Mouse (Mus musculus) left cerebral cortex, adult 11 months (tissue): ENCODE data around the gene Sncb.

Source experiments
- DNase-seq: peaks from one replicate; pipeline ENCODE4 v3.0.0; 2022; ENCODE audit warnings: low spot score

Gene Sncb

DNA sequence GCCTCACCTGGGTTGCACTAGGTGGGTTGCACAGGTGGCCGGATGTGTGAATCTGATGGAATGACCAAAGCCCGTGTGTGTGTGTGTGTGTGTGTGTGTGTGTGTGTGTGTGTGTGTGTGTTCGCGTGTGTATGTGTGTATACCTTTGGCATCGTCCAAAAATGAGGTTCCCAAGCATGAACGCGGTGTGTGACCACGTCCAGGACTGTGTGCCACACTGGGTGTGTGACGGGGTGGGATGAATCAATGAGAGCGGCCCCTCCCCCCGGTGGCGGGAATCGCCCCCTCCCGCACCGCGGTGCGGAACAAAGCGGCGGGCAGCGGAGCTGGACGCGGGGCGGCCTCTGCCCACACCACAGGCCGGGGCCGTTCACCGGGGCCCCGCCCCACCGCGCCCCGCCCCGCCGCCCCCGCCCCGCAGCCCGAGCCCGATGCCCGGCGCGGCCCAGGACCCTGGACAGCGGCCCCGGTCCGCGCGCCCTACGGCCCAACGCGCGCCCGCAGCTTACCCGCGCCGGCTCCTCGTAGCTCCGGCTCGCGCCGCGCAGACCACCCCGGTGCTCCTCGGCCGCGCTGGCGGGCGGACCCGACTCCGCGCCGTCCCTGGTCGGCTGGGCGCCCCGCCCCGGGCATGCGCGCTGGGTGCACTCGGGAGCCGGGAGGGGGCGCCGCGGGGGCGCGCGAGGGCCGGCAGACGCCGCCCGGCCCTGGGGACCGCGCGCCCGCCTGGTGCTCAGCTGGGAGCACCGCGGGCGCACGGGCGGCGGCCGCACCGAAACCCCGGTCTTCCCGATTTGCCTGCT lies 17.1 kb downstream of the Sncb start:
- DNase-seq: no peak

DNA sequence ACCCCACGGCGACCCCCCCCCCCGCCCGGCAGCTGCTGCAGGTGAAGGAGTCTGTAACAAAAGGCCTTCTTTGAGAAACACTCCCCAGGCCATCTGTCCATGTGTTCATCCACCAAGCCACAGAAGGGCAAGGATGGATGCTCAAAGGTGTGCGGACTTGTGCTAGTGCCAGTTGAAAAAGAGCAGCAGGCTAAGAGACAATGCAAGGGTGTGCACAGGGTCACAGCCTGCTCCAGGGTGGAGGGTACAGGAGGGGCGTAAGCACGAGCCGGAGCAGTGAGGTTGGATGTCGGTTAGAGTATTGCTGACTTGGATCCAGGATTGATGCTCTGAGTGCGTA lies 17.7 kb downstream of the Sncb start:
- no peak for DNase-seq

DNA sequence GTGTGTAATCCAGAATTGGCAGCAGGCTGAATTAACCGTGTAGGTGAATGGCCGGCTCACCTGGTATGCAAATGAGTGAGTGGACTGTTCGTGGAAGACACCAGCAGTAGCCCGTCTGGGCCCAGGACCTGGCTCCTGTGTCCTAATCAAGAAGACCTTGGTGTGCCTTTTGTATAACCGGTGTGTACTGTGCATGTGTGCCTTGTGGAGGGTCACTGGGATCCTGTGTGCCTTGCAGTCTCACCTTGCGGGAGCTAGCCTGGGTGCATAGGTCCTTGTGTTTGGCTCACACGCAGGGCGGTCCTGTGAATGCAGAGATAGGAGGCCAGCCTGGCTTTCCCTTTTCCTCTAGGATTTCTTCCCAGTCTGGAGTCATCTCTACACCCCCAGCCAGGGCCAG lies 18.2 kb downstream of the Sncb start:
- no peak for DNase-seq

DNA sequence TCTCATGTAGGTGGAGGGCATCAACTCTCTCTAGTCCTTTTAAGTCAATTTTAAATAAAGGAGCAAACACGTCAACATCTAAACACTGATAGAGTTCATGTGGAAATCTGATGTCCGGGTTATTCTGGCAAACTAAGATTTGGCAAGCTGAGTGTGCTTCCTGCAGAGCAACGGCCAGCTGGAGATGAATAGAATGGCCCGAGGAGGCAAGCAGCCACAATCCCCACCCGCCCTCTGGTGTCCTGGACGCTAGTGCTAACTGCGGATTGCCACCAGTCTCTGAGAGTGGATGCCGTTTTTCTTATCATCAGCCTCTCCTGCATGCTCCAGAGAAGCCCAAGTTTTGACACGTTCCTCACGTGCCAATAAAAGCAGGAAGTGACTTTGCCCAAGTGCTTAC lies 19.5 kb downstream of the Sncb start:
- DNase-seq: no peak

DNA sequence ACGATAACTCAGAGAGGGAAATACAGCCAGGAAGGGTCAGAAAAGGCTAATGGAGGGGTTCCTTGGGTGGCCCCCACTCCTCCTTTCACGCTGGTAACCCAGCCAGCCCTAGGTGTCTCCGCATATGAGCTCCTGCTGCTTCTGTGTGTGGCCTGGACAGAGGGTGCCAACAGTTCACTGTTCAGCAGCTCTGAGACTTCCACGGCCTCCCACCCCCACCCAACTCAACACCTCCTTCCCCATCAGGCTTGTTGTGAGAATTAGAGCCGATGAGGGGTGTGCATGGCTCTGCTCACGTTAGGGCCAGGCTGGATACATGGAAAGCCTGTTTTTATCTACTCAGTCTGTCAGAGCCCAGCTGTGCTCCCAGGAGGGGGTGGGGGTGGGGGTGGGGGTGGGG lies 20.3 kb downstream of the Sncb start:
- no peak for DNase-seq

DNA sequence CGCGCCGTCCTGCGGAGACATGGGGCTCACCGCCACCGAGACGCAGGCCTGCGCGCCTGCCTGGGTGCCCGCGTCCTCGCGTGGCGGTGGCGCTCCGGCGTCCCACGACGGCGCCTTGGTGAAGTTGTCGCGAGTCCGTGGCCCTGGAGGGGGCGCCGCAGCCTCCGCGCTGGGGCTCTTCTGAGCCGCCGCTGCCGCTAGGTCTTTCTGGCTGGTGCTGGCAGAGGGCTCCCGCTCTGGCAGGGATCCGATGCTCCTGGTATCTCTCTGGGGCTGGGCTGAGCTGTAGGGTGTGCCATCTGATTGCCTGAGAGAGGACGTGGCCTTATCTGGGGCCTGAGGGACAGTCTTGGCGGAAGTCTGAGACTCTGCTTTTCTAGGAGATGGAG lies 28.2 kb downstream of the Sncb start:
- no peak for DNase-seq

DNA sequence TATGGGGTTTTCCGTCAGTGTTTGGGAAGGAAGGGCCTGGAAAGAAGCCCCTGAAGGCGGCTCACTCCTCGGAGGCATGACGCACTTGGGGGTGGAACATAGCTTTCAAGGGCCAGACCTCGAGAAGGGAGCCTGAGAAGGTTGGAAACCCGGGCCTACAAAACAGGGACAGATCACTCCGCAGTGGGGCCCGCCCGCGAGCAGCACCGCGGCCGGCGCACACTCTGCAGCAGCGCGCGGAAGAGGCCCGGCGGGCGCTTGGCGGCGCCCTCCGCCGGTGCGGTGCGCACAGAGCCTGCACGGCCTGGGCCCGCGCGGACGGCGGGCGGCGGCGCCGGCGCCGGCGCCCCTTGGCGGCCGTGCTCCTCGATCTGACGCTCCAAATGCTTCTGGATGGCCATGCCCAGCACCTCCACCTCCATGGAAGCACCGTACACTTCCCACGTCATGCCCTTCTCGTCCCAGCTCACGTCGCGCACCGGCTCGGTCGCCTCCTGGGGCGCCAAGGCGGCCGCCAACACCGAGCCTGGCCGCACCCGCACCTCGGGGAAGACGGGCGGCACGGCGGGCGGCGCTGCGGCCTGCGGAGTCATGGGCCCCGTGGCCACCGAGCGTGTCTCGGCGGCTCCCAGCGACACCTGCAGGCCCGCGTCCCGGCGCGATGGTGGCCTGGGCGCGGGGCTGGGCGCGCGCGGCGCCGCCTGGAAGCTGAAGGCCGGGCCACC lies 28.7 kb downstream of the Sncb start:
- no peak for DNase-seq

DNA sequence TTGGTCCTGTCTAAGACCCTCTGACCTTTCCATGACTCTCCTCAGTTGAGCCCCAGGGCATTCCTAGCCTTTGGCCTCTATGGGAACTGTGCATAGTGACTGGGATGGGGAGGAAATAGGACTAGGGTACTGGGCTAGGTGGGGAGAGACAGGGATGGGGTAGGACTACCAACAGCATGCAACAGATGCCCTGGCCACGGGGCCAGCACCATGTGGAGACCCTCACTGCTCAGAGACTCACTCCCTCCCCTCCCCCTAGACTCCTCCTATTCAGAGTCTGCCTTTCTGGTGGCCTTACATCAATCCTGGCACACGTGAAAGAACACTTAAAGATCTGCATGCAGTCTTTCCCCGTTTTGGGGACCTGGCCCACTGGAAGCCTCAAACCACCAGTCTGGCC lies 29.5 kb downstream of the Sncb start:
- no peak for DNase-seq

DNA sequence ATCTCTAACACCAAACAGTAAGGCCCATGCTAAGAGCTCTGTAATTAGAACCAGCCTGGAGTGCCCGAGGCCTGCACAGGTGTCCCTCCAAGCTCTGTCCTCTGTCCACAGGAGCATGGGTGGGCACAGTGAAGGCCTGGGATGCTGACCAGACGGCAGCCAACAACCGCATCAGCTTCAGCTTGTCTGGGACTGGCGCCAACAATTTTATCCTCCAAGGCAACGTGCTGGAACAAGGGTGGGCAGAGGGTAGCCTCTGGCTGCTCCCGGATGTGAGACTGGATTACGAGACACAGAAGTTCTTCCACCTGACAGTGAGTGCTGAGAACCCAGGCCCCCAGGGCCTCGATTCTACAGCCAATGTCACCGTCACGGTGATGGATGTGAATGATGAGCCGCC lies 40.3 kb downstream of the Sncb start:
- DNase-seq: no peak

DNA sequence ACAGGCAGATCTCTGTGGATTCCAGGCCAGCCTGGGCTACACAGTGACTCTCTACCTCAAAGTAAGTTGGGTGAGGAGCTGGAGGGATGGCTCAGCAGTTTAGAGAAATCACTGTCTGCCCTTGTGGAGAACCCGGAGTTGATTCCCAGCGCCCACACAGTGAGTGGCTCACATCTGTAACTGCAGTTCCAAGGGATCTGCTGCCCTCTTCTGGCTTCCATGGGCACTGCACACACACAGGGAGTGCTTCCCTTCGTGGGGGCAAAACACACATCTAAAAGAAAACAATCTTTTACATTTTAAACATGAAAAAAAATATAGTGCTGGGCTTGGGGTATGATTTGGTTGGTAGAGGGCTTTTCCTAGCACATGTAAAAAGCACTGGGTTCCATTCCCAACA lies 43.3 kb downstream of the Sncb start:
- DNase-seq: no peak

DNA sequence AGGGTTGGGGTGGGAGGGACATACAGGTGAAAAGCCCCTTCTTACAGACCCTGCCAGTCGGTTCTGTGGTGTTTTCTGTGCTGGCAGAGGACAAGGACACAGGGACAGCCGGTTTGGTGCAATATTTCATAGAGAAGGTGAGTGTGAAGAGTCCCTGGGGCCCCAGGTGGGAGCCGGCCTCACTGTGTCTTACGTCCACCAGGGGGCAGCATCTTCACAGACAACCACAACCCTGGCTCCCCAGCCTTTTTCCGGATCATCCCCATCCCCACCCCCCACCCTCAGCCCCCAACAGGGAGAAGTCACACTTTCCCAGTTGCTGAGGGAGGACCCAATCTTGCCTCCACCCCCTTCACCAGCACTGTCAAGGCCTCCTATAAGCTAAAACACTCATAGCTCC lies 49.5 kb downstream of the Sncb start:
- no peak for DNase-seq

DNA sequence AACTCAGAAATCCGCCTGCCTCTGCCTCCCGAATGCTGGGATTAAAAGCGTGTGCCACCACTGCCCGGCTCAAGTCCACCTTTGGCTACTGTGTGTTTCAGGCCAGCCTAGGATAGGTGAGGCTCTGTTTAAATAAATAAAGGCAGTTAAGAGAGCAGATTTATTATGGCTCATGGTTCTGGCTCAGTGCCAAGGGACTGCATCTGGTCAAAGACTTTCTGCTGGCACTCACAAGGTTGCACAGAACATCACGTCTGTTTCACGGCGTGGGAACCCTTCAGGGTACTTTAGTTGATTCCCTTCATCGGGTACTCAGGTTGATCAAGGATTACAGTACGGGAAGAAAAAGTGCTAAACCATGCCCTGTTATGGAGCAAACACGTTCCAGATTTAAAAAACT lies 51.4 kb downstream of the Sncb start:
- no peak for DNase-seq

DNA sequence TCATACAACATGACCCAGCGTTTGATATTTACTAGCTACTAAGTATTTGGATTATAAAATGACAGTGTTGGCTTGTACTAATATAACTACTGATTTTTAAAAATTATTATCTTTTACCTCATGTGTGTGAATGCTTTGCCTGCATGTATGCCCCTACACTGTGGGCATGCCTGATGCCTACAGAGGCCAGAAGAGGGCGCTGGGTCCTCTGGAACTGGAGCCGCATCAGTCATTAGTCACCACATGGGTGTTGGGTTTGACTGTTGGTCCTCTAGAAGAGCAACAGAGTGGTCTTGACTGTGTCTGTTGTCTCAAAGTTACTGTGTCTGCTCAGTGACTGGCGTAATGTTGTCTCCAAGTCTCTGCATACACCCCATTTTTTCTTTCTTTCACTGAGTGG lies 52.0 kb downstream of the Sncb start:
- no peak for DNase-seq

DNA sequence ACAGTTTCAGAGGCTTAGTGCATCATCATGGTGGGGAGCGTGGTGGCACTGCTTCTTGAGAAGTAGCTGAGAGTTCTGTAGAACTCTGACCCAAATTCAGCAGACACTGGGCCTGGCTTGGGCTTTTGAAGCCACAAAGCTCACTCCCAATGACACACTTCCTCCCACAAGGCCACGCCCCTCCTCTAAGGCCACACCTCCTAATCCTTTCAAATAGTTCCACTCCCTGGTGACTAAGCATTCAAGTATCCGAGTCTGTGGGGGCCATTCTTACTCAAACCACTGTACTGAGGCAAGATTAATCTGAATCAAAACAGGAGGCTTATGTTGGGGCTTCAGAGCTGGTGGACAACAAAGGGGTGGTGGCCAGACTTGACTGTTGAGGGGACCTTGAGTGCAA lies 55.5 kb downstream of the Sncb start:
- no peak for DNase-seq
